Mouse (Mus musculus) hindbrain, embryonic 13.5 days (tissue): ENCODE data around the gene Vash2. TPM values are rescaled to one million over a fixed set of nuclear protein-coding genes. Genes with fewer than 3 reads are reported as not detected.
A peak's percentile ranks its signal among the peaks of the same experiment; 100 is the strongest.
"Not testable (repeated sequence)": the region's sequence is repeated elsewhere in the genome, so short reads cannot be mapped to it uniquely, and the experiment has no call there.

Experiments used
- ATAC-seq: fragments of 200-750 bp; cut with Nextera tagmentation; 2 replicates; pipeline ENCODE4 v1.8.0; 2017; ENCODE audit warnings: moderate TSS enrichment; ENCODE audit not compliant: low FRiP score
- H3K27ac ChIP-seq: fragments of 300-500 bp; sonication (generic); 2 replicates; pipeline ENCODE4 v1.5.1; 2015; ENCODE audit warnings: inconsistent platforms, mild to moderate bottlenecking, moderate library complexity
- H3K27me3 ChIP-seq: fragments of 300-500 bp; sonication (generic); 2 replicates; pipeline ENCODE4 v1.6.1; 2015; ENCODE audit warnings: mild to moderate bottlenecking, inconsistent platforms
- H3K36me3 ChIP-seq: fragments of 300-500 bp; sonication (generic); 2 replicates; pipeline ENCODE4 v1.6.1; 2015; ENCODE audit warnings: mild to moderate bottlenecking, inconsistent platforms
- H3K4me1 ChIP-seq: fragments of 300-500 bp; sonication (generic); replicated peaks from 2 replicates; pipeline ENCODE4 v1.6.1; 2015; ENCODE audit warnings: inconsistent platforms
- H3K4me2 ChIP-seq: fragments of 300-500 bp; sonication (generic); 2 replicates; pipeline ENCODE4 v1.6.1; 2015; ENCODE audit warnings: inconsistent platforms, mild to moderate bottlenecking, moderate library complexity
- H3K4me3 ChIP-seq: fragments of 300-500 bp; sonication (generic); 2 replicates; pipeline ENCODE4 v1.5.1; 2015; ENCODE audit warnings: mild to moderate bottlenecking, inconsistent platforms
- H3K9ac ChIP-seq: fragments of 300-500 bp; sonication (generic); 2 replicates; pipeline ENCODE4 v1.6.1; 2015; ENCODE audit warnings: mild to moderate bottlenecking, inconsistent platforms
- H3K9me3 ChIP-seq: fragments of 300-500 bp; sonication (generic); 2 replicates; pipeline ENCODE4 v1.6.1; 2016; ENCODE audit warnings: inconsistent platforms
- WGBS: fragments of 180-500 bp; shearing (Covaris S2); methylation state at CpG from one replicate; pipeline ENCODE4 v1.1.7; 2015; 5-methylcytosine and 5-hydroxymethylcytosine counted together
- polyA plus RNA-seq: library from polyadenylated mRNA; unstranded; fragments of >200 nt; fragmentation: Nextera tagmentation; extraction: Ambion mirVana; gene quantifications from 2 replicates; pipeline ENCODE4 v1.2.1, GENCODE M21; 2015

Gene Vash2
- polyA plus RNA-seq: 92.4 and 94.1 TPM in 2 replicates

- H3K27me3 ChIP-seq: no peaks in the 10 kb centered on the region
- H3K9ac ChIP-seq: peak within 1 kb of the TSS; percentile 96
- peaks cover 13% of the 10 kb centered on the region for H3K36me3 ChIP-seq
- H3K4me1 ChIP-seq: peaks cover 36% of the 10 kb centered on the region
- peak within 1 kb of the TSS; percentile 81 for H3K4me3 ChIP-seq
- peak within 1 kb of the TSS; percentile 80 for H3K4me2 ChIP-seq
- peak within 1 kb of the TSS; percentile 99 for H3K27ac ChIP-seq
- peak; percentile 98 for ATAC-seq
- WGBS: under 1% methylated on average over 38 of the region's 38 CpGs
- no peaks in the 10 kb centered on the region for H3K9me3 ChIP-seq
Measured at GRCm38 (mm10) chr1:190979100-190979563, at the start of gene Vash2. TSS of gene Vash2 (minus strand) at chr1:190979296.

GRCm38 (mm10) chr1:191026021-191026713, 47.1 kb upstream of the Vash2 start, which contains the start of gene Flvcr1:
TSS of gene Flvcr1 (minus strand) at chr1:191026158.
- Histone ChIP-seq H3K4me1 (peaks cover 20% of the 10 kb centered on the region), H3K4me2 (peak within 1 kb of the TSS; percentile 98), H3K4me3 (peak within 1 kb of the TSS; percentile 80), H3K9me3 (no peaks in the 10 kb centered on the region), H3K27ac (peak within 1 kb of the TSS; percentile 95), H3K27me3 (no peaks in the 10 kb centered on the region), H3K9ac (peak within 1 kb of the TSS; percentile 88), H3K36me3 (peaks cover 7% of the 10 kb centered on the region)
- ATAC-seq: peak; percentile 99
- under 1% methylated on average over 49 of the region's 50 CpGs for WGBS

- Histone ChIP-seq H3K4me2 (peak overlapping the region; percentile 98), H3K4me3 (peak overlapping the region; percentile 80), H3K36me3 (peaks cover 7% of the 10 kb centered on the region), H3K27me3 (no peaks in the 10 kb centered on the region), H3K9ac (peak overlapping the region; percentile 88), H3K27ac (peak overlapping the region; percentile 92), H3K9me3 (no peaks in the 10 kb centered on the region), H3K4me1 (peaks cover 20% of the 10 kb centered on the region)
- ATAC-seq: peak; percentile 67
- WGBS: 2% methylated on average over 51 of the region's 69 CpGs
Measured at GRCm38 (mm10) chr1:191025016-191026012, 46.2 kb upstream of the Vash2 start.

GRCm38 (mm10) chr1:191023806-191024205, 44.7 kb upstream of the Vash2 start:
- not testable (repeated sequence) for H3K27me3 ChIP-seq, ATAC-seq, H3K9me3 ChIP-seq, H3K4me2 ChIP-seq, H3K9ac ChIP-seq, H3K4me3 ChIP-seq, H3K27ac ChIP-seq
- peaks cover 10% of the 10 kb centered on the region for H3K36me3 ChIP-seq
- WGBS: 93% methylated on average over 6 of the region's 6 CpGs
- peaks cover 20% of the 10 kb centered on the region for H3K4me1 ChIP-seq

- WGBS: 87% methylated on average over 2 of the region's 2 CpGs
- H3K36me3 ChIP-seq: peaks cover 10% of the 10 kb centered on the region
- H3K27me3 ChIP-seq: no peaks in the 10 kb centered on the region
- H3K27ac ChIP-seq: no peak overlapping the region
- H3K4me1 ChIP-seq: peaks cover 20% of the 10 kb centered on the region
- H3K9me3 ChIP-seq: no peaks in the 10 kb centered on the region
- H3K4me3 ChIP-seq: no peak overlapping the region
- H3K9ac ChIP-seq: no peak overlapping the region
- H3K4me2 ChIP-seq: no peak overlapping the region
- ATAC-seq: no peak
Measured at GRCm38 (mm10) chr1:191023140-191023539, 44.0 kb upstream of the Vash2 start.

GRCm38 (mm10) chr1:191021016-191021415, 41.9 kb upstream of the Vash2 start:
- Histone ChIP-seq H3K27ac (no peak overlapping the region), H3K4me2 (no peak overlapping the region), H3K4me3 (no peak overlapping the region), H3K4me1 (peaks cover 12% of the 10 kb centered on the region), H3K9ac (no peak overlapping the region), H3K36me3 (peaks cover 10% of the 10 kb centered on the region), H3K9me3 (no peaks in the 10 kb centered on the region), H3K27me3 (no peaks in the 10 kb centered on the region)
- no peak for ATAC-seq
- 90% methylated on average over 7 of the region's 7 CpGs for WGBS

GRCm38 (mm10) chr1:191020217-191020924, 41.3 kb upstream of the Vash2 start:
- ATAC-seq: no peak
- H3K36me3 ChIP-seq: peaks cover 10% of the 10 kb centered on the region
- no peaks in the 10 kb centered on the region for H3K27me3 ChIP-seq
- no peak overlapping the region for H3K4me2 ChIP-seq
- H3K9ac ChIP-seq: no peak overlapping the region
- no peak overlapping the region for H3K27ac ChIP-seq
- H3K4me3 ChIP-seq: no peak overlapping the region
- H3K9me3 ChIP-seq: no peaks in the 10 kb centered on the region
- 83% methylated on average over 3 of the region's 3 CpGs for WGBS
- peaks cover 11% of the 10 kb centered on the region for H3K4me1 ChIP-seq

GRCm38 (mm10) chr1:191019803-191020202, 40.7 kb upstream of the Vash2 start:
- Histone ChIP-seq H3K4me1 (peaks cover 5% of the 10 kb centered on the region), H3K9me3 (no peaks in the 10 kb centered on the region), H3K9ac (no peak overlapping the region), H3K27me3 (no peaks in the 10 kb centered on the region), H3K4me2 (no peak overlapping the region), H3K36me3 (peaks cover 12% of the 10 kb centered on the region), H3K4me3 (no peak overlapping the region), H3K27ac (no peak overlapping the region)
- no peak for ATAC-seq
- 94% methylated on average over 5 of the region's 5 CpGs for WGBS

- Histone ChIP-seq H3K27ac (no peak overlapping the region), H3K36me3 (peaks cover 51% of the 10 kb centered on the region), H3K4me1 (no peaks in the 10 kb centered on the region), H3K4me3 (no peak overlapping the region), H3K9me3 (no peaks in the 10 kb centered on the region; the same call in 1 of the 2 replicates), H3K9ac (no peak overlapping the region), H3K4me2 (no peak overlapping the region), H3K27me3 (no peaks in the 10 kb centered on the region)
- WGBS: 97% methylated on average over 3 of the region's 3 CpGs
- ATAC-seq: no peak
Measured at GRCm38 (mm10) chr1:191014271-191014670, 35.2 kb upstream of the Vash2 start.

GRCm38 (mm10) chr1:191008707-191009106, 29.6 kb upstream of the Vash2 start:
- H3K27ac ChIP-seq: no peak overlapping the region
- no peaks in the 10 kb centered on the region for H3K27me3 ChIP-seq
- no peak overlapping the region for H3K4me3 ChIP-seq
- H3K36me3 ChIP-seq: peaks cover 79% of the 10 kb centered on the region
- 98% methylated on average over 5 of the region's 5 CpGs for WGBS
- no peak overlapping the region for H3K4me2 ChIP-seq
- ATAC-seq: no peak
- H3K4me1 ChIP-seq: no peaks in the 10 kb centered on the region
- H3K9me3 ChIP-seq: no peaks in the 10 kb centered on the region
- no peak overlapping the region for H3K9ac ChIP-seq

GRCm38 (mm10) chr1:191002201-191002600, 23.1 kb upstream of the Vash2 start:
- no peak for ATAC-seq
- 65% methylated on average over 6 of the region's 6 CpGs for WGBS
- H3K36me3 ChIP-seq: peaks cover 26% of the 10 kb centered on the region
- H3K4me3 ChIP-seq: no peak overlapping the region
- no peak overlapping the region for H3K27ac ChIP-seq
- no peaks in the 10 kb centered on the region for H3K27me3 ChIP-seq
- H3K9me3 ChIP-seq: no peaks in the 10 kb centered on the region
- no peak overlapping the region for H3K9ac ChIP-seq
- no peaks in the 10 kb centered on the region for H3K4me1 ChIP-seq
- H3K4me2 ChIP-seq: no peak overlapping the region

GRCm38 (mm10) chr1:191000686-191001085, 21.6 kb upstream of the Vash2 start:
- Histone ChIP-seq H3K4me1 (0 out of 2 replicates have a peak, but pooled peaks cover 2% of the 10 kb centered on the region), H3K27me3 (no peaks in the 10 kb centered on the region), H3K4me3 (no peak overlapping the region), H3K4me2 (no peak overlapping the region), H3K9ac (no peak overlapping the region), H3K36me3 (peaks cover 20% of the 10 kb centered on the region), H3K27ac (no peak overlapping the region), H3K9me3 (no peaks in the 10 kb centered on the region)
- no peak for ATAC-seq
- WGBS: 76% methylated on average over 3 of the region's 3 CpGs
